Mouse (Mus musculus) stomach, postnatal 0 days (tissue): ENCODE measurements around the gene Tent5b. TPM values are rescaled to one million over a fixed set of nuclear protein-coding genes. Genes with fewer than 3 reads are reported as not detected.

Experiments
- ATAC-seq: fragments of 200-750 bp; cut with Nextera tagmentation; 2 replicates; pipeline ENCODE4 v1.8.0; 2017; ENCODE audit not compliant: low FRiP score, low TSS enrichment
- DNase-seq: peaks from one replicate; pipeline ENCODE4 v3.0.0-alpha.2; 2016; ENCODE audit warnings: low spot score
- H3K27ac ChIP-seq: fragments of 300-500 bp; sonication (generic); replicated peaks from 2 replicates; pipeline ENCODE4 v1.5.1; 2014; ENCODE audit warnings: mild to moderate bottlenecking, control low read depth
- H3K27me3 ChIP-seq: fragments of 300-500 bp; sonication (generic); 2 replicates; pipeline ENCODE4 v1.6.1; 2014; ENCODE audit warnings: low read length; ENCODE audit not compliant: control insufficient read depth, insufficient read depth
- H3K36me3 ChIP-seq: fragments of 300-500 bp; sonication (generic); 2 replicates; pipeline ENCODE4 v1.6.1; 2014; ENCODE audit warnings: low read length, mixed read lengths; ENCODE audit not compliant: control insufficient read depth, insufficient read depth
- H3K4me1 ChIP-seq: fragments of 300-500 bp; sonication (generic); replicated peaks from 2 replicates; pipeline ENCODE4 v1.6.1; 2014; ENCODE audit warnings: antibody characterized with exemption; ENCODE audit not compliant: control insufficient read depth, insufficient read depth
- H3K4me2 ChIP-seq: fragments of 300-500 bp; sonication (generic); replicated peaks from 2 replicates; pipeline ENCODE4 v1.6.1; 2014; ENCODE audit warnings: low read depth, mild to moderate bottlenecking, control low read depth, moderate library complexity
- H3K4me3 ChIP-seq: fragments of 300-500 bp; sonication (generic); 2 replicates; pipeline ENCODE4 v1.5.1; 2014; ENCODE audit warnings: low read depth, low read length, control low read depth
- H3K9ac ChIP-seq: fragments of 300-500 bp; sonication (generic); 2 replicates; pipeline ENCODE4 v1.6.1; 2014; ENCODE audit warnings: mild to moderate bottlenecking, low read length, control low read depth, mixed read lengths
- H3K9me3 ChIP-seq: fragments of 300-500 bp; sonication (generic); 2 replicates; pipeline ENCODE4 v1.6.1; 2016; ENCODE audit warnings: low read length; ENCODE audit not compliant: control insufficient read depth
- CTCF ChIP-seq: IDR thresholded peaks from 2 replicates; pipeline ENCODE4 v1.5.1; 2016; ENCODE audit warnings: antibody characterized with exemption, low read depth, mild to moderate bottlenecking, moderate library complexity
- EP300 ChIP-seq: optimal IDR thresholded peaks from 2 replicates; pipeline ENCODE3; 2016; ENCODE audit warnings: antibody characterized with exemption
- WGBS: fragments of 180-500 bp; shearing (Covaris S2); extraction: QIAGEN DNeasy Blood & Tissue Kit; methylation state at CpG from one replicate; pipeline ENCODE4 v1.1.7; 2014; 5-methylcytosine and 5-hydroxymethylcytosine counted together
- polyA plus RNA-seq: library from polyadenylated mRNA; unstranded; fragments of >200 nt; fragmentation: Nextera tagmentation; extraction: Ambion mirVana; gene quantifications from 2 replicates; pipeline ENCODE4 v1.2.1, GENCODE M21; 2015

The Tent5b gene
- polyA plus RNA-seq: 34.0 and 35.3 TPM in 2 replicates

DNA sequence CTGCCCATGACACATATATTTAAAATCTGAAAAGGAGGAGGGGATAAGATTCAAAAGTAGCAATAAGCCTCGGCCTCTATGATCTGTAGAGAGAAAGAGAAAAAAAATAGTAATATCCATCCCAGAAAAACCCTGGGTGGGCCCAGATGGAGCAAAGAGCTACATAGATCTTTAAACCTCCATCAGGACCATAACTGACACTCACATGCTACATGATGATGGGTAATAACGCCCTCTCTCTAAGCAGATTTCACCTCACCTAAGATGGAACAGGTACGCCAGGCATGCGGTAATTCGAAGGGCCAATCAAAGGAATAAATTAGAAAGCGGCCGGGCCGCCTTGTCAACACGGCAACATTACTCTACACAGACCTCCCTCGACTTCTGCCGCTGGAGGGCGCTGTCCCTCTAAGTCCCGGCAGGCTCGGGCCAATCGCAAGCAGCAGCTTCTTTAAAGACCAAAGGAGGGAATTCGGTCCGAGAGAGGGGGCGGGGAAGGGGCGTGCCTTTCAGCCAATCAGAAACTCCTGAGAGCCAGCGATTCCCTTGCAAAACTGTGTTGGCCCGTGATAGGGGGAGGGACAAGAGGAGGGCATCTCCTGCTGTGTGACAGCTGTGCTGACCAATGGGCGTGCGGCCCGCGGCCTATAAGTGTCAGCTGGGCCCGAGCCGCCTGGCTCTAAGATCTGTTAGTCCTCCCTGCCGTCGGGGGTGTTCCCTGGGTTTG is at the start of gene Tent5b:
Gene Tent5b, plus strand, starts transcription at position 675 of the 727 bp plus-strand sequence.
- DNase-seq (peak; percentile 100), ATAC-seq (peak; percentile 98)
- peak within 1 kb of the TSS; percentile 47 for H3K4me3 ChIP-seq

GRCm38 (mm10) chr4:133431508-133431907 is 48.4 kb upstream of the Tent5b start:
- Histone ChIP-seq H3K9ac (no peak overlapping the region), H3K36me3 (no peaks in the 10 kb centered on the region), H3K4me3 (no peak overlapping the region), H3K4me2 (no peak overlapping the region), H3K4me1 (no peaks in the 10 kb centered on the region), H3K27me3 (no peaks in the 10 kb centered on the region), H3K27ac (no peak overlapping the region), H3K9me3 (no peaks in the 10 kb centered on the region)
- TF ChIP-seq EP300 (no peak), CTCF (no peak)
- WGBS: 78% methylated on average over 6 of the region's 6 CpGs
- DNase-seq (no peak), ATAC-seq (peak; percentile 38; the same call in 1 of the 2 replicates)

More for the DNA sequence above, at the start of gene Tent5b:
- TF ChIP-seq EP300 (no peak), CTCF (peak; percentile 97)
- Histone ChIP-seq H3K9me3 (no peaks in the 10 kb centered on the region), H3K4me2 (peak within 1 kb of the TSS; percentile 60), H3K36me3 (no peaks in the 10 kb centered on the region), H3K27me3 (no peaks in the 10 kb centered on the region), H3K9ac (peak within 1 kb of the TSS; percentile 63), H3K4me1 (peaks cover 6% of the 10 kb centered on the region; the same call in 1 of the 2 replicates), H3K27ac (peak within 1 kb of the TSS; percentile 49; the same call in 1 of the 2 replicates)
- WGBS: 3% methylated on average over 29 of the region's 29 CpGs

DNA sequence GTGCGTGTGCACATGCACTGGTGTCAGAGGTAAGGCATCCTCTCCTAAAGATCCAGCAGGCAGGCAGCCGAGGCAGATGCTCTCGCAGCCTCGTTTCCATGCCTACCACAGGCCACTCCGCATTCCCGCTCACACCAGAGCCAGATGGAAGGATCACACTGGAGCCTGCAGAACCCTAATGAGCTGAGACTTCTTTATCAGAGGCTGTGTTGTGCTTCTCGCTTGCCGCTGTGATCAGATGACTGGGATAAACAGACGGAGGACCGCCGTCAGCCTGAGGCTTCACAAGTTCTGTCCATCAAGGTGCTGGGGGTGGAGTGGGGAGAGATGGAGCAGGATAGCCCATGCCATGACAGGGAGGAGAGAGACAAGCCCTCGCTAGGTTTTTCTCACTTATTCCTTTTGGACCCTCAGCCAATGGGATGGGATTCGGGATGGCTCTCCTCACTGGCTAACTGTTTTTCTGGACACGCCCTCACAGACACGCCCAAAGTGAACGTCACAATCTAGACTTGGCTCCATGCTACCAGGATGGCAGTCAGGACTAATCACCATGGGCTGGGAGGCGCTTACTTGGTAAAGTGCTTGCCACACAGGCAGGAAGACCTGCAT is 47.3 kb upstream of the Tent5b start:
- DNase-seq: peak; percentile 35
- 20% methylated on average over 17 of the region's 17 CpGs for WGBS
- Histone ChIP-seq H3K9ac (no peak overlapping the region), H3K27ac (no peak overlapping the region), H3K4me2 (no peak overlapping the region), H3K4me1 (no peaks in the 10 kb centered on the region), H3K27me3 (no peaks in the 10 kb centered on the region), H3K9me3 (no peaks in the 10 kb centered on the region), H3K4me3 (no peak overlapping the region), H3K36me3 (no peaks in the 10 kb centered on the region)
- TF ChIP-seq CTCF (no peak), EP300 (no peak)
- ATAC-seq: peak; percentile 69

DNA sequence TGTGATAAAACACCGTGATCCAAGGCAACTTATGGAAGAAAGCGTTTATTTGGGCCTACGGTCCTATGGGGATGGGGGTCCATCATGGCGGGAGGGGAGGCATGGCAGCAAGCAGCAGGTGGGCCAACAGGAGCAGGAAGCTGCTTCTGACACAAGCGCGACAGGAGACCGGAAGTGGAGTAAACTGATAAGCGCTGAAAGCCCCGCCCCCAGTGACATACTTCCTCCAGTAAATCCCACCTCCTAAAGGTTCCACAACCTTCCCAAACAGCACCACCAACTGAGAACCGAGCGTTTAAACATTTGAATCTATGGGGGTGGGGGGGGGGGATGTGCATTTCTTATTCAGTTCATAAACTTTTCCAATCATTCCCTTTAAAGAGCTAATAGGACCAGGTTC is 44.0 kb upstream of the Tent5b start:
- DNase-seq (no peak), ATAC-seq (no peak)
- TF ChIP-seq EP300 (no peak), CTCF (no peak)
- Histone ChIP-seq H3K4me2 (no peak overlapping the region), H3K9me3 (no peaks in the 10 kb centered on the region), H3K27ac (no peak overlapping the region), H3K9ac (no peak overlapping the region), H3K36me3 (no peaks in the 10 kb centered on the region), H3K4me3 (no peak overlapping the region), H3K27me3 (no peaks in the 10 kb centered on the region), H3K4me1 (peaks cover 3% of the 10 kb centered on the region; the same call in 1 of the 2 replicates)
- 92% methylated on average over 11 of the region's 11 CpGs for WGBS

DNA sequence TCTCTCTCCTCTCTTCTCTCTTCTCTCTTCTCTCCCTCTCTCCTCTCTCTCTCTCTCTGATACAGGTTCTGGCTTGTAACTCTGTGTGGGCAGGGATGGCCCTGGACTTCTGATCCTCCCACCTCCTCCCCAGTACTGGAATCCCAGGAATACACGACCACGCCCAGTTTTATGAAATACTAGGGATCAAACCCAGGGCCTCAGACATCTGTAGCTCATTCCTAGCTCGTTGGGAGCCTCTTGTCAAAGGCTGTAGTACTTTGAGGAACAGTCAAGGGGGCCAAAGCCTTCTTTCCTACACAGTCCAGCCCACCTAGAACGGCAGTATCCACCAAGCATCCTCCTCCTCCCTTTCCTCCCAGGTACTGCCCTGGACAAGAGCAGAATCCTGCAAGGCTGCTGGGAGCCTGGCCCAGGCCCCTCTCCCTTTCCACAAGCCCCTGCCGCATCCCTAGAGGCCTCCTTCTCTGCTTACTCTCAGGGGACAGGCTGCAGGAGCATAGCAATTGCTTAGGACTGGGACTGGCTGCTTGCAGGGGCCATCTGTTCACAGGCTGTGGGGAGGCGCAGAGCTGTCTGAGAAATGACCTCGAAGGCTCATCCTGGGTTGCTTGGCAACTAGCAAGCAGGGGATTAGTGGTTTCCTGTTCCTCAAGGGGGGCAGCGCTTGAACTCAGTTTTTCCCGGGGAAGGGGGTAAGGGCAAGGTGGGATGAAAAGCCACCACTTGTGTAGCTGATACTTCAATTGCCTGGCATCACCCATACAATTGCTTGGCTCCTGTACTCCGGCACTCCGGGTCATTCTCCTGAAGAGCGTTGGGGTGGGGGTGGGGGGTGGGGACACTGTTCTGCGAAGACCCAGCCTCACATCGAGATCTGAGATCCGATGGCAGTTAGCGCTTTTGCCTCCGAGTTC is 40.2 kb upstream of the Tent5b start:
- Histone ChIP-seq H3K27ac (peak overlapping the region; percentile 78), H3K9me3 (no peaks in the 10 kb centered on the region), H3K9ac (no peak overlapping the region), H3K4me1 (peaks cover 3% of the 10 kb centered on the region; the same call in 1 of the 2 replicates), H3K36me3 (no peaks in the 10 kb centered on the region), H3K4me3 (no peak overlapping the region), H3K27me3 (no peaks in the 10 kb centered on the region), H3K4me2 (peak overlapping the region; percentile 41)
- 8% methylated on average over 17 of the region's 17 CpGs for WGBS
- DNase-seq (peak; percentile 40), ATAC-seq (peak; percentile 74)
- no peak for TF ChIP-seq CTCF
- TF ChIP-seq EP300: no peak
